Mouse (Mus musculus) left cerebral cortex, postnatal 25 days (tissue): ENCODE data around the gene Camkv. TPM values are rescaled to one million over a fixed set of nuclear protein-coding genes. Genes with fewer than 3 reads are reported as not detected.

Experiments used
- DNase-seq, 2 experiments: peaks; one replicate each; pipeline ENCODE4 v3.0.0; 2022; ENCODE audit warnings: low spot score in 2 of 2, mixed read lengths in 1 of 2
- intact Hi-C: fragments of 180-260 bp; cut with DNase I; formaldehyde crosslinking; loops from one replicate; pipeline ENCODE4 v1.15.1; 2025
- total RNA-seq, 2 experiments: library from RNA; stranded (reverse); gene quantifications; 2 replicates each; pipeline ENCODE4 v1.2.3; 2021

The Camkv gene
- total RNA-seq, 2 experiments from 2014 or later = 352 to 354 TPM

DNA sequence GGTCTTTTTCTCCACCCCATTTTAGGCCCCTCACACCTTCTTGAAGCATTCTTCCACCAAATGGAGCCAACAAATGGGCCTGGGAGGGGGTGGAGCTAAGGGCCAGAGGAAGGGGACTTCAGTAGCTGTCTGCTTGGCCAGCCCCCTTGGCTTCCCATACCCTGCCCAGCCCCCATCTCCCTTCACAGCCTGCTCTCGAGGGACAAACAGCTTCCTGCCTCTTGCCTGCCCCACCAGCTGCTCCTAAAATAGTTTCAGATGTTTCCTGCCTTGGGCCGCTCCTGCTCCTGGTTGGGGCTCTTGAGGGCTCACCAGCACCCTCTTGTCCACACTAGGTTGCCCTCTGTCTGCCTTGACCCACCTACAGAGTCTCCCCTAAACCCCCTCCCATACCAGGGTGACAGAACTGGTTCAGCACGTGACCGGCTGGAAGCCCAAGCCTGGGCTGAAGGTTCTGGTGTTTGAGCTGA lies 48.0 kb downstream of the Camkv start:
- intact Hi-C loops = no loop called here

DNA sequence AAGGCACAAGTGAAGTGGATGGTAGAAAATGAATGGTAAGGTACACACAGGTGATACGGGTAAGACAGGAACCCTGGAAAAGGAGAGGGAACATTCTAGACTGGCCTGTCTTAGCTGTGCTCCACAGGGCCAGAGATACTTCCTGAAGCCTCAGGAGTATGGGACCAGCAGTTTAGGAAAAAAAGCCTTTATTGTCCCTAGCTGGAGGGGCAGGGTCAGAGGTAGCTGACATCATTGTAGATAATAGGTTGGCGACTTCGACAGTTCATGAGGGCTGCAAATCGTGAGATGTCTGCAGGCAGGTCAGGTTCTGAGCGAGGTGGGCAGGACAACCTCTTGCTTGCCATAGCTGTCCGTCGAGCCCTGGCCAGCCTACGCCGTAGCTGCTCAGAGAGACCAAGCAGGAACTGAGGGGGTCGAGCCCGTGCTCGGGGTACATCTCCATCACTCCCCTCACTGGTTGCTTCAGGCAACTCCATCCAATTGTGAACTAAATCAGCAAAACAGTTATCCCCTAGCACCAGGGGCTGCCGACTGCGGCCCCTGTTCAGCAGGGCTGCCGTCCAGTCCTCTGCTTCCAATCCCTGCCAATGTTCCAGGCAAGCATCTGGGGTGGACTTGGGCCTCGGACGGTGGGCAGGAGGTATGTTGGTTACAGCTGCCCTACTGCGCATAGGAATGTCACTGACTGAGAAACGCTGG lies 48.7 kb downstream of the Camkv start:
- intact Hi-C loops = no loop called here
- DNase-seq = no peak

More for the DNA sequence above, 48.0 kb downstream of the Camkv start:
- peak; percentile 30 to 69 for DNase-seq

GRCm38 (mm10) chr9:107984754-107985055 lies 49.2 kb downstream of the Camkv start:
- intact Hi-C loops = loop anchor here (5.0 kb wide), 1 partner anchor 82 kb away; no protein-coding TSS in a partner anchor
- no peak for DNase-seq

GRCm38 (mm10) chr9:107985131-107986119 lies 50.0 kb downstream of the Camkv start, which contains the start of gene Inka1:
Gene Inka1 (minus strand): TSS chr9:107985879.
- intact Hi-C loops = loop anchor here (1.0 to 5.0 kb wide), 2 partner anchors 21 to 83 kb away; no protein-coding TSS in a partner anchor
- DNase-seq = peak; percentile 76 to 87

GRCm38 (mm10) chr9:107986376-107986775 lies 50.9 kb downstream of the Camkv start:
- intact Hi-C loops = loop anchor here (1.0 to 5.0 kb wide), 2 partner anchors 22 to 84 kb away; no protein-coding TSS in a partner anchor
- DNase-seq = peak; percentile 73 to 81

- intact Hi-C loops = loop anchor here (5.0 kb wide), 1 partner anchor 86 kb away; no protein-coding TSS in a partner anchor
- no peak for DNase-seq
Observed at GRCm38 (mm10) chr9:107987950-107988349, 52.5 kb downstream of the Camkv start.

DNA sequence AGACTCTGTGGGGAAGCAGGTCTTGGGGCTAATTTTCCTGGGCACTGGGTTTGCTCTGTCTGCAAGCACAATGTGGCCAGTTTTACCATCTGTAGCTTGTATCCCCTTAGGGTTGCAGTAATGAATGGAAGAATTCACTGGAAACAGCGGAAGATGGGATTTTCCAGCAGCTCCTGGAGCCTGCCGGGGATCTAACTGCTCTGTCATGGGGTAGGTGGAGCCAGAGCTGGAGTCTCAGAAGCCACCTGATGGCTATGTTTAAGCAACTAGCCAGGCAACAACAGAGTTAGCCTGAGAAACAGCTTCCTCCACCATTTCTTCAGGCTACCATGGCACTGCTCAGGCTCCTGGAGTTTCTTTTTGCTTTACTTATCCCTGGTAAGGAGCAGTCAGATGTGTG lies 56.7 kb downstream of the Camkv start, which contains the start of gene Cdhr4:
Gene Cdhr4, plus strand, starts transcription at position 301 of the 400 bp plus-strand sequence.
- DNase-seq = no peak
- intact Hi-C loops = no loop called here

- DNase-seq = no peak
- intact Hi-C loops = no loop called here
Observed at GRCm38 (mm10) chr9:107993013-107993412, 57.5 kb downstream of the Camkv start.

GRCm38 (mm10) chr9:107994464-107994863 lies 59.0 kb downstream of the Camkv start:
- intact Hi-C loops = no loop called here
- no peak for DNase-seq

DNA sequence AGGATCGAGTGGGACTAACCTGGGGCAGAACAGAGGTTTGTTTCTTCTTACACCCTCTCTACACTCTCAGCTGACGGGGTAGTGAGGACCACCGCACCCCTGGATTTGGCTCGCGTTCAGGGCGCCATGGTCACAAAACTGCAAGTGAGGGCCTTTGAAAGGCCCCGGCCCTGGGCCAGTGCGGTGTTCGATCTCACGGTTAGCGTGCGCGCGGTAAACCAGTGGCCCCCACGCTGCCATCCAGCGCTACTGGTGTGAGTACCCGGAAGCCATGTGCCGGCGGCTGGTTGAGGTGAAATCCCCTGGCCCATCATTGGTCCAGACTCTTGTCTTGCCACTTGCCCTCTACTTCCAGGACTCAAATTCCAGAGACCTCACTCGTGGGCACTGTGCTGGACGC lies 60.0 kb downstream of the Camkv start:
- intact Hi-C loops = no loop called here
- no peak for DNase-seq

DNA sequence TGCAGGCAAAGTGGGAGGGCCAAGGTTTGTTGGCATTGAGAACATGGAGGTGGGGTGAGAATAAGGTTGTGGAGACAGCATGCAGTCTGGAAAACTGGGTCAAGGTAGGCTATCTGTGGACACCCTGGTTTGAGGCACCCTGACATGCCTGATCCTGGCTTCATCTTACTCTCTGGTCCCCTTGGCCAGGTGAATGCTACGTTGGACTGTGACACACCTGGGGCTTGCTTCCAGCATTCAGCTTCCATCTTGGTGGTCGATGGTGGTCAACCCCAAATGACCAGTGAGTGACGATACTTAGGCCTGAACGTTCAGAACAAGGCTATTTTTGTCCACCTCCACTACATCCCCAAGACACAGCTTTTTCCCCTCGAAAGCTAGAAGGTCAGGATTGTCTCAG lies 60.6 kb downstream of the Camkv start, which contains the start of gene Gm20662:
Gene Gm20662, plus strand, starts transcription at position 301 of the 400 bp plus-strand sequence.
- intact Hi-C loops = no loop called here
- DNase-seq = no peak

Other genes starting within 250 kb of the Camkv start
- 10 to 100 TPM; 16.6 to 17.8 TPM for gene Sema3f, start 225.2 kb upstream of the Camkv start, total RNA-seq
- gene Rbm5, start 164.7 kb upstream of the Camkv start, total RNA-seq = 100 to 1,000 TPM; 122 to 155 TPM
- gene Rbm6, start 62.4 kb upstream of the Camkv start, total RNA-seq = 10 to 100 TPM; 57.0 to 65.0 TPM
- gene Mon1a, start 47.5 kb upstream of the Camkv start, total RNA-seq = 10 to 100 TPM; 22.2 to 25.4 TPM
- 1 to 10 TPM in 1 of 2 experiments, under 1 TPM in 1; 0.69 to 1.3 TPM for gene Mst1r, start 28.8 kb upstream of the Camkv start, total RNA-seq
- not detected for gene Actl11, start 7.2 kb upstream of the Camkv start, total RNA-seq
- 10 to 100 TPM in 1 of 2 experiments, 1 to 10 TPM in 1; 9.5 to 14.9 TPM for gene Traip, start 14.5 kb downstream of the Camkv start, total RNA-seq
- gene Uba7, start 39.8 kb downstream of the Camkv start, total RNA-seq = 1 to 10 TPM; 3.1 to 4.6 TPM
- gene Gm20661, start 47.4 kb downstream of the Camkv start, total RNA-seq = not detected
- gene Inka1, start 50.2 kb downstream of the Camkv start, total RNA-seq = 1 to 10 TPM; 3.9 to 4.0 TPM
- gene Cdhr4, start 56.8 kb downstream of the Camkv start, total RNA-seq = 1 to 10 TPM; 1.5 to 1.9 TPM
- gene Gm20662, start 60.7 kb downstream of the Camkv start, total RNA-seq = 1 to 10 TPM; 3.7 to 4.4 TPM
- gene Ip6k1, start 66.8 kb downstream of the Camkv start, total RNA-seq = 100 to 1,000 TPM; 185 to 190 TPM
- 10 to 100 TPM; 16.7 to 17.5 TPM for gene Gmppb, start 113.6 kb downstream of the Camkv start, total RNA-seq
- 1 to 10 TPM; 1.7 to 2.2 TPM for gene Amigo3, start 117.5 kb downstream of the Camkv start, total RNA-seq
- gene Mst1, start 144.8 kb downstream of the Camkv start, total RNA-seq = not detected
- gene Rnf123, start 147.7 kb downstream of the Camkv start, total RNA-seq = 10 to 100 TPM; 81.9 to 88.7 TPM
- 10 to 100 TPM; 29.8 to 36.9 TPM for gene Apeh, start 158.9 kb downstream of the Camkv start, total RNA-seq